Mouse (Mus musculus) testis, adult 2 months (tissue): Measurements from ENCODE around the gene Fcgr3. TPM values are rescaled to one million over a fixed set of nuclear protein-coding genes. Genes with fewer than 3 reads are reported as not detected.

Source experiments
- H3K27ac ChIP-seq: fragments of 200-500 bp; 2 replicates; pipeline ENCODE4 v1.5.1; 2012; ENCODE audit warnings: low read depth, low read length; ENCODE audit not compliant: control insufficient read depth, insufficient read depth
- H3K27me3 ChIP-seq: fragments of 200-500 bp; 2 replicates; pipeline ENCODE4 v1.6.1; 2012; ENCODE audit warnings: mild to moderate bottlenecking, low read length, moderate library complexity; ENCODE audit not compliant: control insufficient read depth, insufficient read depth
- H3K36me3 ChIP-seq: fragments of 200-500 bp; 2 replicates; pipeline ENCODE4 v1.6.1; 2012; ENCODE audit warnings: mild to moderate bottlenecking, low read length; ENCODE audit not compliant: control insufficient read depth, insufficient read depth
- H3K4me1 ChIP-seq: fragments of 200-500 bp; 2 replicates; pipeline ENCODE4 v1.6.1; 2012; ENCODE audit warnings: low read length; ENCODE audit not compliant: control insufficient read depth, insufficient read depth
- H3K4me3 ChIP-seq: fragments of 200-500 bp; 2 replicates; pipeline ENCODE4 v1.5.1; 2012; ENCODE audit warnings: low read depth, mild to moderate bottlenecking, low read length, moderate library complexity, mixed read lengths; ENCODE audit not compliant: control insufficient read depth
- CTCF ChIP-seq: fragments of 200-500 bp; IDR thresholded peaks from 2 replicates; pipeline ENCODE4 v1.5.1; 2012; ENCODE audit warnings: low read depth, mild to moderate bottlenecking, inconsistent platforms, low read length, moderate library complexity; ENCODE audit not compliant: control insufficient read depth, insufficient read depth, insufficient replicate concordance
- POLR2A ChIP-seq: fragments of 200-500 bp; IDR thresholded peaks from 2 replicates; pipeline ENCODE4 v1.6.1; 2012; ENCODE audit warnings: low read depth, mild to moderate bottlenecking, inconsistent platforms, low read length, moderate library complexity; ENCODE audit not compliant: control insufficient read depth
- polyA plus RNA-seq: library from polyadenylated mRNA; depleted of rRNA; stranded (reverse); fragments of >200 nt; gene quantifications from 2 replicates; pipeline ENCODE4 v1.2.3, GENCODE M21; 2012; rRNA removed

Gene Fcgr3
- polyA plus RNA-seq, 1 experiment: 30.9 TPM

GRCm38 (mm10) chr1:171006335-171006734, 58.4 kb downstream of the Fcgr3 start:
- Histone ChIP-seq H3K4me1 (no peaks in the 10 kb centered on the region), H3K27ac (no peak overlapping the region), H3K4me3 (no peak overlapping the region), H3K36me3 (no peaks in the 10 kb centered on the region), H3K27me3 (no peaks in the 10 kb centered on the region)
- no peak for TF ChIP-seq CTCF
- TF ChIP-seq POLR2A: no peak

GRCm38 (mm10) chr1:171005586-171005985, 59.1 kb downstream of the Fcgr3 start:
- Histone ChIP-seq H3K36me3 (no peaks in the 10 kb centered on the region), H3K27me3 (no peaks in the 10 kb centered on the region), H3K27ac (no peak overlapping the region), H3K4me3 (no peak overlapping the region), H3K4me1 (no peaks in the 10 kb centered on the region)
- no peak for TF ChIP-seq POLR2A
- no peak for TF ChIP-seq CTCF

- Histone ChIP-seq H3K36me3 (no peaks in the 10 kb centered on the region), H3K4me3 (no peak overlapping the region), H3K27me3 (no peaks in the 10 kb centered on the region), H3K27ac (no peak overlapping the region), H3K4me1 (no peaks in the 10 kb centered on the region)
- TF ChIP-seq POLR2A (no peak), CTCF (no peak)
These were observed 59.7 kb downstream of the Fcgr3 start for GRCm38 (mm10) chr1:171005081-171005480.

Other genes starting within 250 kb of the Fcgr3 start
- gene Atf6, start 197.2 kb downstream of the Fcgr3 start, polyA plus RNA-seq: 5.5 and 6.3 TPM in 2 replicates
- gene Gm26620, start 179.9 kb downstream of the Fcgr3 start, polyA plus RNA-seq: 0.99 and 1.5 TPM in 2 replicates
- gene Dusp12, start 179.4 kb downstream of the Fcgr3 start, polyA plus RNA-seq: 4.4 and 6.2 TPM in 2 replicates
- gene Fcrlb, start 152.0 kb downstream of the Fcgr3 start, polyA plus RNA-seq: 0.16 and 0.23 TPM in 2 replicates
- gene Fcrla, start 137.4 kb downstream of the Fcgr3 start, polyA plus RNA-seq: 5.2 and 5.9 TPM in 2 replicates
- 5.6 and 5.9 TPM in 2 replicates for gene Fcgr2b, start 88.4 kb downstream of the Fcgr3 start, polyA plus RNA-seq
- gene Fcgr4, start 46.0 kb downstream of the Fcgr3 start, polyA plus RNA-seq: not detected in 2 replicates
- 309 and 314 TPM in 2 replicates for gene Cfap126, start 49.0 kb upstream of the Fcgr3 start, polyA plus RNA-seq
- 85.3 and 105 TPM in 2 replicates for gene Sdhc, start 85.7 kb upstream of the Fcgr3 start, polyA plus RNA-seq
- 2.8 and 3.0 TPM in 2 replicates for gene Mpz, start 85.8 kb upstream of the Fcgr3 start, polyA plus RNA-seq
- gene Pcp4l1, start 131.3 kb upstream of the Fcgr3 start, polyA plus RNA-seq: 2.9 and 4.6 TPM in 2 replicates
- 0.04 and 0.16 TPM in 2 replicates for gene Nr1i3, start 149.0 kb upstream of the Fcgr3 start, polyA plus RNA-seq
- gene Tomm40l, start 157.6 kb upstream of the Fcgr3 start, polyA plus RNA-seq: 4.5 and 6.5 TPM in 2 replicates
- gene Apoa2, start 160.1 kb upstream of the Fcgr3 start, polyA plus RNA-seq: 8.0 and 8.3 TPM in 2 replicates
- 5.8 and 8.2 TPM in 2 replicates for gene Fcer1g, start 169.4 kb upstream of the Fcgr3 start, polyA plus RNA-seq
- gene Adamts4, start 185.5 kb upstream of the Fcgr3 start, polyA plus RNA-seq: 0.52 and 1.0 TPM in 2 replicates
- gene Ndufs2, start 186.5 kb upstream of the Fcgr3 start, polyA plus RNA-seq: 86.0 and 91.4 TPM in 2 replicates
- gene B4galt3, start 205.4 kb upstream of the Fcgr3 start, polyA plus RNA-seq: 25.0 and 32.3 TPM in 2 replicates
- gene Ppox, start 216.3 kb upstream of the Fcgr3 start, polyA plus RNA-seq: 7.1 and 8.7 TPM in 2 replicates
- gene Usp21, start 223.1 kb upstream of the Fcgr3 start, polyA plus RNA-seq: 38.4 and 38.7 TPM in 2 replicates
- gene Ufc1, start 230.1 kb upstream of the Fcgr3 start, polyA plus RNA-seq: 19.1 and 20.0 TPM in 2 replicates